Mouse (Mus musculus) E14TG2a.4 (cell line): ENCODE measurements around the gene Brf1.

Experiments
- CTCF ChIP-seq: conservative IDR thresholded peaks from 2 replicates; pipeline ENCODE4 v1.5.1; 2014; ENCODE audit warnings: low read length
- NANOG ChIP-seq: IDR thresholded peaks from 2 replicates; pipeline ENCODE4 v1.6.1; 2014; ENCODE audit warnings: borderline replicate concordance, low read length, mixed read lengths

DNA sequence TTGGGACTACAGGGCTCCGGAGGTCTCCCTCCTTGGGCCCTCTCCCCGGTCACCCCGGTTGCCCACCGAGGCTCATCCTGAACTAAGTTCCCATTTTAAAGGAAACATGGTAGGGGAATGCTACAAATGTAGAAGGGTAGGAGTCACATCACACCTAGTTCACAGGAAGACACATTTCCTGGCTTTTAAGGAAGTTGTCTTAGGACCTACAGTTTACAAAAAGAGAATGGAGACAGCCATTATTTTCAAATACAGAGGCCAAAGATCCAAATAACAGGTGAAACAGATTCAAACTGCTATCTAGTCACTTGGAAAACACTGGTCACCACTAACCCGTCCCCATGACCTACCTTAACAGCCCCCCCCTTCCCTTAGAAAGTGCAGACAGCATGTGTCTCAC lies 11.9 kb upstream of the Brf1 start:
- no peak for TF ChIP-seq CTCF
- TF ChIP-seq NANOG: no peak
